ENCODE assay signal across 8 mouse cellular contexts in the genomic region with DNA sequence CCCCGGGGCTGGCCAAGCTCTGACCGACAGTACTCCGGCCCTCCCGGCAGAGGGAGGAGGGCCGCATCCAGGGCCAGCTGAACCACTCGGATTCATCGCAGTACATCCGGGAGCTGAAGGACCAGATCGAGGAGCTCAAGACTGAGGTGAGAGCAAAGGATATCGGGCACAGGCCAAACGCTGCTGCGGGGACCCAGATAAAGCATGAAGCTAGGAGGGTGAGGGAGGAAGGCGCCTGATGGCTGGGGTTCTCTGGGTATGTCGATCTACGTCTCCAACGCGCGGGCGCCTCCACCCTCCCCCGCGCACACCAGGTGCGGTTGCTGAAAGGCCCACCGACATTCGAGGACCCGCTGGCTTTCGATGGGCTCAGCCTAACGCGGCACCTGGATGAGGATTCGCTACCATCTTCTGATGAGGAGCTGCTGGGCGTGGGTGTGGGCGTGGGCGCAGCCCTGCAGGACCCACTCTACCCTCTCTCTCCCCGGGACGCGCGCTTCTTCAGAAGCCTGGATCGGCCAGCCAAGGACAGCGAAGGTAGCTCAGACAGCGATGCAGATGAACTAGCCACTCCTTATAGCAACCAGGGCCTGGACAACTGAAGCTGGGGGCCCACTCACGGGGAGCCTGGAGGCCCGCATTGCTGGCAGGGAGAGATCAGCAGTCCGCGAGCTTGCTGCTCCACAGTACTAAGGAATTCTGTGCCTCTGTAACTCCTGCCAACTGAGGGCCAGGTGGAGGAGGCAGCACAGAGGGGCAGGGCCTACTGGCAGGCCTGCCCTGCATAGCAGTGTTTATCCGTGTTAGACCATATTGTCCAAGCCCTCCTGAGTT. TPM values are rescaled to one million over a fixed set of nuclear protein-coding genes. Genes with fewer than 3 reads are reported as not detected.
A peak's percentile ranks its signal among the peaks of the same experiment; 100 is the strongest.
DNase-seq lines count a peak whose midpoint lies in the region; ATAC-seq lines count a peak whose summit lies in the region.

No protein-coding gene starts in this region.

- H3K9ac ChIP-seq in kidney, embryonic 14.5 days (ENCODE audit: low read depth, low read length): peak overlapping the region; percentile 47
- H3K9ac ChIP-seq in hindbrain, embryonic 12.5 days: peak overlapping the region; percentile 41
- peak overlapping the region; percentile 48; the same call in 1 of the 2 replicates for H3K9ac ChIP-seq in midbrain, embryonic 13.5 days (replicated peaks)

- peaks cover 23% of the 10 kb centered on the region for H3K27me3 ChIP-seq in kidney, embryonic 14.5 days (ENCODE audit: control insufficient read depth, insufficient read depth, low read length)
- peaks cover 48% of the 10 kb centered on the region for H3K27me3 ChIP-seq in hindbrain, embryonic 12.5 days
- H3K27me3 ChIP-seq in midbrain, embryonic 13.5 days: peaks cover 41% of the 10 kb centered on the region

- 12% methylated on average over 42 of the region's 44 CpGs for WGBS in kidney, embryonic 14.5 days
- WGBS in hindbrain, embryonic 12.5 days: 12% methylated on average over 44 of the region's 44 CpGs
- WGBS in midbrain, embryonic 13.5 days: 10% methylated on average over 44 of the region's 44 CpGs

- peaks cover 3% of the 10 kb centered on the region; the same call in 1 of the 2 replicates for H3K36me3 ChIP-seq in kidney, embryonic 14.5 days (ENCODE audit: control insufficient read depth, insufficient read depth, low read length)
- peaks cover 79% of the 10 kb centered on the region for H3K36me3 ChIP-seq in hindbrain, embryonic 12.5 days
- peaks cover 94% of the 10 kb centered on the region for H3K36me3 ChIP-seq in midbrain, embryonic 13.5 days

- peak overlapping the region; percentile 38 for H3K4me2 ChIP-seq in kidney, embryonic 14.5 days (replicated peaks; ENCODE audit: low read depth, low read length)
- H3K4me2 ChIP-seq in hindbrain, embryonic 12.5 days (replicated peaks): 0 out of 2 replicates have a peak overlapping the region, but pooled peaks have one; percentile 4
- peak overlapping the region; percentile 26 for H3K4me2 ChIP-seq in midbrain, embryonic 13.5 days (replicated peaks)

- no peak overlapping the region for H3K27ac ChIP-seq in kidney, embryonic 14.5 days (ENCODE audit: low read depth, low read length)
- H3K27ac ChIP-seq in hindbrain, embryonic 12.5 days: no peak overlapping the region
- no peak overlapping the region for H3K27ac ChIP-seq in midbrain, embryonic 13.5 days

- no peak for DNase-seq in kidney, postnatal 25 days
- DNase-seq in cerebellum, postnatal 10 days: peak; percentile 51 to 56
- no peak for DNase-seq in spleen, postnatal 10 days (ENCODE audit: low spot score in 2 of 2)
- no peak for DNase-seq in ovary, adult 18-20 months (ENCODE audit: low spot score)
- DNase-seq in thymus, postnatal 14 days: no peak

- peak overlapping the region; percentile 21 for H3K4me3 ChIP-seq in kidney, embryonic 14.5 days (ENCODE audit: low read length)
- no peak overlapping the region for H3K4me3 ChIP-seq in hindbrain, embryonic 12.5 days
- H3K4me3 ChIP-seq in midbrain, embryonic 13.5 days (replicated peaks): no peak overlapping the region

- H3K9me3 ChIP-seq in kidney, embryonic 14.5 days (ENCODE audit: control insufficient read depth, low read length): no peaks in the 10 kb centered on the region
- H3K9me3 ChIP-seq in hindbrain, embryonic 12.5 days (replicated peaks): no peaks in the 10 kb centered on the region
- H3K9me3 ChIP-seq in midbrain, embryonic 13.5 days: no peaks in the 10 kb centered on the region

- H3K4me1 ChIP-seq in kidney, embryonic 14.5 days (ENCODE audit: control insufficient read depth, insufficient read depth, low read length): peaks cover 8% of the 10 kb centered on the region; the same call in 1 of the 2 replicates
- H3K4me1 ChIP-seq in hindbrain, embryonic 12.5 days: peaks cover 23% of the 10 kb centered on the region
- peaks cover 44% of the 10 kb centered on the region for H3K4me1 ChIP-seq in midbrain, embryonic 13.5 days (replicated peaks)

- ATAC-seq in kidney, embryonic 14.5 days (ENCODE audit: low FRiP score, low TSS enrichment): peak; percentile 32; the same call in 1 of the 2 replicates
- no peak; the same call in 1 of the 2 replicates for ATAC-seq in hindbrain, embryonic 12.5 days (ENCODE audit: low FRiP score)
- ATAC-seq in midbrain, embryonic 13.5 days: peak; percentile 5; the same call in 1 of the 2 replicates

RNA-seq across cellular contexts. Expression of a gene that starts 10.9 kb away (rescaled TPM):
- 3.8 and 7.1 TPM in 2 replicates for polyA plus RNA-seq in kidney, embryonic 14.5 days (2014; fragmentation: Nextera tagmentation; extraction: Ambion mirVana)
- polyA plus RNA-seq in hindbrain, embryonic 12.5 days (2016; fragmentation: Nextera tagmentation; extraction: Ambion mirVana): 39.2 and 42.0 TPM in 2 replicates
- 44.2 and 52.1 TPM in 2 replicates for polyA plus RNA-seq in midbrain, embryonic 13.5 days (2015; fragmentation: Nextera tagmentation; extraction: Ambion mirVana)

RNA-seq across cellular contexts. Expression of a gene that starts 20.2 kb away (rescaled TPM):
- polyA plus RNA-seq in kidney, embryonic 14.5 days (2014; fragmentation: Nextera tagmentation; extraction: Ambion mirVana): 0.41 and 0.43 TPM in 2 replicates
- 0.17 TPM in 1 of 2 replicates, not detected in the other for polyA plus RNA-seq in hindbrain, embryonic 12.5 days (2016; fragmentation: Nextera tagmentation; extraction: Ambion mirVana)
- polyA plus RNA-seq in midbrain, embryonic 13.5 days (2015; fragmentation: Nextera tagmentation; extraction: Ambion mirVana): 0.17 TPM in 1 of 2 replicates, not detected in the other

RNA-seq across cellular contexts. Expression of a gene that starts 32.1 kb away (rescaled TPM):
- polyA plus RNA-seq in kidney, embryonic 14.5 days (2014; fragmentation: Nextera tagmentation; extraction: Ambion mirVana): 22.6 and 24.3 TPM in 2 replicates
- polyA plus RNA-seq in hindbrain, embryonic 12.5 days (2016; fragmentation: Nextera tagmentation; extraction: Ambion mirVana): 41.2 and 46.4 TPM in 2 replicates
- polyA plus RNA-seq in midbrain, embryonic 13.5 days (2015; fragmentation: Nextera tagmentation; extraction: Ambion mirVana): 33.0 and 36.9 TPM in 2 replicates

RNA-seq across cellular contexts. Expression of a gene that starts 32.3 kb away (rescaled TPM):
- polyA plus RNA-seq in kidney, embryonic 14.5 days (2014; fragmentation: Nextera tagmentation; extraction: Ambion mirVana): 0.86 and 2.2 TPM in 2 replicates
- 1.4 and 2.0 TPM in 2 replicates for polyA plus RNA-seq in hindbrain, embryonic 12.5 days (2016; fragmentation: Nextera tagmentation; extraction: Ambion mirVana)
- 0.90 and 1.2 TPM in 2 replicates for polyA plus RNA-seq in midbrain, embryonic 13.5 days (2015; fragmentation: Nextera tagmentation; extraction: Ambion mirVana)

RNA-seq across cellular contexts. Expression of a gene that starts 40.0 kb away (rescaled TPM):
- 12.8 and 18.3 TPM in 2 replicates for polyA plus RNA-seq in kidney, embryonic 14.5 days (2014; fragmentation: Nextera tagmentation; extraction: Ambion mirVana)
- polyA plus RNA-seq in hindbrain, embryonic 12.5 days (2016; fragmentation: Nextera tagmentation; extraction: Ambion mirVana): 70.1 and 70.6 TPM in 2 replicates
- polyA plus RNA-seq in midbrain, embryonic 13.5 days (2015; fragmentation: Nextera tagmentation; extraction: Ambion mirVana): 91.4 and 92.5 TPM in 2 replicates

Comparison
In these comparisons a context has a peak if more than half of its experiments do, and no peak if none do; other contexts are left out.
1. DNase-seq: peak in cerebellum, postnatal 10 days (2 of 2); none in kidney, postnatal 25 days (0 of 2), spleen, postnatal 10 days (0 of 2), ovary, adult 18-20 months (single experiment) and thymus, postnatal 14 days (single experiment).
2. Peak in every context shown above with its lines, with median percentiles within 50 percentile points of each other: H3K4me2 ChIP-seq and H3K9ac ChIP-seq.